Mouse (Mus musculus) heart, embryonic 15.5 days (tissue): ENCODE results near the gene Tmem74b. TPM values are rescaled to one million over a fixed set of nuclear protein-coding genes. Genes with fewer than 3 reads are reported as not detected.

Experiments used
- ATAC-seq: fragments of 200-750 bp; cut with Nextera tagmentation; replicated peaks from 2 replicates; pipeline ENCODE4 v1.8.0; 2017; ENCODE audit warnings: low read depth, moderate TSS enrichment; ENCODE audit not compliant: insufficient number of reproducible peaks, insufficient read depth, low FRiP score
- H3K27ac ChIP-seq: fragments of 300-500 bp; sonication (generic); 2 replicates; pipeline ENCODE4 v1.5.1; 2015; ENCODE audit warnings: mild to moderate bottlenecking, inconsistent platforms
- H3K27me3 ChIP-seq: fragments of 300-500 bp; sonication (generic); 2 replicates; pipeline ENCODE4 v1.6.1; 2015; ENCODE audit warnings: inconsistent platforms
- H3K36me3 ChIP-seq: fragments of 300-500 bp; sonication (generic); 2 replicates; pipeline ENCODE4 v1.6.1; 2015; ENCODE audit warnings: mild to moderate bottlenecking, inconsistent platforms
- H3K4me1 ChIP-seq: fragments of 300-500 bp; sonication (generic); replicated peaks from 2 replicates; pipeline ENCODE4 v1.6.1; 2015; ENCODE audit warnings: inconsistent platforms
- H3K4me2 ChIP-seq: fragments of 300-500 bp; sonication (generic); 2 replicates; pipeline ENCODE4 v1.6.1; 2015; ENCODE audit warnings: inconsistent platforms, mild to moderate bottlenecking, moderate library complexity
- H3K4me3 ChIP-seq: fragments of 300-500 bp; sonication (generic); 2 replicates; pipeline ENCODE4 v1.5.1; 2015; ENCODE audit warnings: mild to moderate bottlenecking, inconsistent platforms
- H3K9ac ChIP-seq: fragments of 300-500 bp; sonication (generic); 2 replicates; pipeline ENCODE4 v1.6.1; 2015; ENCODE audit warnings: mild to moderate bottlenecking, inconsistent platforms
- H3K9me3 ChIP-seq: fragments of 300-500 bp; sonication (generic); replicated peaks from 2 replicates; pipeline ENCODE4 v1.6.1; 2016; ENCODE audit warnings: inconsistent platforms
- WGBS: fragments of 180-500 bp; shearing (Covaris S2); methylation state at CpG from one replicate; pipeline ENCODE4 v1.1.7; 2015; ENCODE audit warnings: mixed read lengths; 5-methylcytosine and 5-hydroxymethylcytosine counted together
- polyA plus RNA-seq: library from polyadenylated mRNA; unstranded; fragments of >200 nt; fragmentation: Nextera tagmentation; extraction: Ambion mirVana; gene quantifications from 2 replicates; pipeline ENCODE4 v1.2.1, GENCODE M21; 2015

Gene Tmem74b
- polyA plus RNA-seq, 1 experiment from 2014 or later = 2.8 TPM

DNA sequence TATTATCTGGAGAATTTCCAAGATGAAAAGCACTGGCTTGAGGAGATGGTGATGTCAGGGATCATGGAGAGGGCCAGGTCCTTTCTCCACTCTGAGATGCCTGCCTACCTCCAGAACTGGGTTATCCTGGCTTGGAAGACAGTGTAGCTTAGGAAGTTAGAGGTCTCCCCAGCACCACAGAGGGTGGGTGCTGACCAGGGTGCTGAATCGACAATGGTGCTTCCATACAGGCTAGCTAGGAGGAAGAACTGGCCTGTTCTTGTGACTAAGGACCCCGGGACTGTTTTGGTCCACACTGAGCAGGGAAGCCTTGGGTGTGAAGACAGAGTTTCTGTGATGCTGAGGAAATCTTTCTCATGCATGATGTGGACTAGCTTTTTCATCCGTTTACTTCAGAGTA is 10.8 kb downstream of the Tmem74b start:
- Histone ChIP-seq H3K4me2 (no peak overlapping the region), H3K4me3 (no peak overlapping the region), H3K4me1 (no peaks in the 10 kb centered on the region), H3K9me3 (no peaks in the 10 kb centered on the region), H3K27ac (no peak overlapping the region), H3K9ac (no peak overlapping the region), H3K27me3 (no peaks in the 10 kb centered on the region), H3K36me3 (peaks cover 7% of the 10 kb centered on the region; the same call in 1 of the 2 replicates)
- ATAC-seq = no peak
- 30% methylated on average over 3 of the region's 3 CpGs for WGBS

DNA sequence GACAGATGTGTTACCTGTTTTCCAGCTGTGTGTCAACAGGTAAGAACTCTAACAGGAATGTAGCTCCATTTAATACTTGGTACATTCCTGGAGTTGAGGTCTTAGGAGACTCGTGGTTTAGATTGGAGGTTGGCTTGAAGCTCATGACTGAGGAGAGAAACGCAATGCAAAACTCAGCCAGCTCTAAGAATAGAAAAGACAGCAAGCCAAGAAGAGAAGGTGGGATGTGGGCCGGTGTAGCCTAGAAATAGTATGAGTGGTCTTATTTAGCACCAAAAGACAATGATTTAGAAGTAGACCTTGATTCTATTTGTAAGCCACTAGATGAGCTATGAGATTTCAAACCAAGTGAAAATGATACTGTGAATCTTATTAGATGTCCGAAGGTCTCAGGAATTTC is 13.7 kb downstream of the Tmem74b start:
- WGBS = 85% methylated on average over 4 of the region's 4 CpGs
- no peaks in the 10 kb centered on the region for H3K4me1 ChIP-seq
- H3K27me3 ChIP-seq = no peaks in the 10 kb centered on the region
- peaks cover 30% of the 10 kb centered on the region for H3K36me3 ChIP-seq
- H3K4me3 ChIP-seq = no peak overlapping the region
- no peak overlapping the region for H3K4me2 ChIP-seq
- no peaks in the 10 kb centered on the region for H3K9me3 ChIP-seq
- H3K9ac ChIP-seq = no peak overlapping the region
- no peak for ATAC-seq
- H3K27ac ChIP-seq = no peak overlapping the region

DNA sequence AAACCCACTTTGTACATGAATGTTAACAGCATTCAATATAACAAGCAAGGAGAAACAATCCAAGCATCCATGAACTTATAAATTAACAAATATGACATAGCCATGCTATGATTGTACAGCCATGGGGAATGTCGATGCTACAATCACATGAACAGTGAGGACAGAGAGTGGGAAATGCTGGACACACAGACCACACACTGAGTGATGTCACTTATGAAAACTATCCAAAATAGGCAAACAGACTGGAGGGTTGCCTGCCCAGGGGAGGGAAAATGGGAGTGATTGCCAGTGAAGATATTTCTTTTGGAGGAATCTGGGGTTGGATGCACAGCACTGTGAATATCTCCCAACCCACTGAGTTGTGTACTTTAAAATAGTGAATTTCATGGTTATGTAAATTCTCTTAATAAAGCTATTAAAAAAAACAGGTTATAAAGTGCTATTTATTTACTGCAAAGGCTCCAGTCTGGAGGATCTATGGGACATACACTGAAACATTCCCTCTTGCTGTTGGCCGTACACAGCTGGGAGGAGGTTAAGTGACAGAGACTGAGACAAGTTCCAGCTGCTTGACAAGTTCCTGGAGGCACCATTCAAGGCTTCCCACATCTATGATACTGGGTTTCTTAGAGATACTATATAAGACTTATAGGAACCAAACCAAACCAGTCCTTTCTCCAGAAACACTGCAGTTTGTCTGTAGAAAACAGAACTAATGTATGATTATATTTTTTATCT is 14.7 kb downstream of the Tmem74b start:
- WGBS = 79% methylated on average over 2 of the region's 2 CpGs
- ATAC-seq = no peak
- no peaks in the 10 kb centered on the region for H3K27me3 ChIP-seq
- no peak overlapping the region for H3K4me3 ChIP-seq
- no peaks in the 10 kb centered on the region for H3K9me3 ChIP-seq
- no peaks in the 10 kb centered on the region for H3K4me1 ChIP-seq
- H3K9ac ChIP-seq = no peak overlapping the region
- H3K27ac ChIP-seq = no peak overlapping the region
- peaks cover 39% of the 10 kb centered on the region for H3K36me3 ChIP-seq
- H3K4me2 ChIP-seq = no peak overlapping the region

GRCm38 (mm10) chr2:151724094-151724493 is 22.3 kb downstream of the Tmem74b start:
- Histone ChIP-seq H3K4me1 (no peaks in the 10 kb centered on the region), H3K27ac (no peak overlapping the region), H3K9ac (no peak overlapping the region), H3K27me3 (no peaks in the 10 kb centered on the region), H3K4me3 (no peak overlapping the region), H3K9me3 (no peaks in the 10 kb centered on the region), H3K36me3 (peaks cover 72% of the 10 kb centered on the region), H3K4me2 (no peak overlapping the region)
- 79% methylated on average over 2 of the region's 2 CpGs for WGBS
- ATAC-seq = no peak

GRCm38 (mm10) chr2:151733151-151733865 is 31.5 kb downstream of the Tmem74b start:
- Histone ChIP-seq H3K4me1 (no peaks in the 10 kb centered on the region), H3K9ac (no peak overlapping the region), H3K27ac (no peak overlapping the region), H3K4me3 (no peak overlapping the region), H3K4me2 (no peak overlapping the region), H3K27me3 (no peaks in the 10 kb centered on the region), H3K36me3 (peaks cover 44% of the 10 kb centered on the region), H3K9me3 (no peaks in the 10 kb centered on the region)
- WGBS = 86% methylated on average over 8 of the region's 8 CpGs
- ATAC-seq = no peak

- 92% methylated on average over 6 of the region's 6 CpGs for WGBS
- H3K4me3 ChIP-seq = no peak overlapping the region
- peaks cover 9% of the 10 kb centered on the region for H3K4me1 ChIP-seq
- H3K9me3 ChIP-seq = no peaks in the 10 kb centered on the region
- H3K27me3 ChIP-seq = no peaks in the 10 kb centered on the region
- no peak overlapping the region for H3K4me2 ChIP-seq
- H3K36me3 ChIP-seq = peaks cover 23% of the 10 kb centered on the region; the same call in 1 of the 2 replicates
- no peak for ATAC-seq
- H3K27ac ChIP-seq = no peak overlapping the region
- no peak overlapping the region for H3K9ac ChIP-seq
Observed at GRCm38 (mm10) chr2:151735422-151735821, 33.6 kb downstream of the Tmem74b start.

DNA sequence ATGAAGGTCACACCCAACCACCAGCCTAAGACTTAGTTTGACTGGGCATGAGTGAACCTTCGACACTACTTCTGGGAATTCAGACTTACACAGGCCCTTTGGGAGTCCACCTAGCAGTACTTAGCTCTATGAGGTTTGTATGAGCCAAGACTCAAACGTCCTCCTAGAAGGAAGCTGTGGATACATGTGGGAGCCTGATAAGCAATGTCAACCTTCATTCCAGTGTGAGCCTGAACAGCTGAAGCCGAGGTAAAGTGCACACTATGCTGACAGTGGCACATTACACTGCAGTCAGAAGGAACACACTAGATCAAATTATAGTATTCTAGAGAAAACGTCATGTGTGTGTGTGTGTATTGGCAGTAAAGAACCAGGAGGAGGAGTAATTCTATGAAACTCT is 36.7 kb downstream of the Tmem74b start:
- 77% methylated on average over 4 of the region's 4 CpGs for WGBS
- H3K9ac ChIP-seq = no peak overlapping the region
- H3K9me3 ChIP-seq = no peaks in the 10 kb centered on the region
- no peak for ATAC-seq
- H3K36me3 ChIP-seq = peaks cover 17% of the 10 kb centered on the region; the same call in 1 of the 2 replicates
- no peaks in the 10 kb centered on the region for H3K27me3 ChIP-seq
- peaks cover 15% of the 10 kb centered on the region for H3K4me1 ChIP-seq
- H3K4me3 ChIP-seq = no peak overlapping the region
- no peak overlapping the region for H3K27ac ChIP-seq
- H3K4me2 ChIP-seq = no peak overlapping the region

- Histone ChIP-seq H3K9me3 (no peaks in the 10 kb centered on the region), H3K9ac (no peak overlapping the region), H3K27ac (no peak overlapping the region), H3K4me1 (peaks cover 15% of the 10 kb centered on the region), H3K27me3 (peaks cover 3% of the 10 kb centered on the region; the same call in 1 of the 2 replicates), H3K36me3 (peaks cover 12% of the 10 kb centered on the region; the same call in 1 of the 2 replicates), H3K4me3 (no peak overlapping the region), H3K4me2 (no peak overlapping the region; the same call in 1 of the 2 replicates)
- no peak for ATAC-seq
- WGBS = 90% methylated on average over 3 of the region's 3 CpGs
Observed at GRCm38 (mm10) chr2:151739081-151739480, 37.3 kb downstream of the Tmem74b start.

- H3K4me3 ChIP-seq = no peak overlapping the region
- no peak for ATAC-seq
- H3K4me2 ChIP-seq = peak overlapping the region; percentile 78; the same call in 1 of the 2 replicates
- peaks cover 8% of the 10 kb centered on the region; the same call in 1 of the 2 replicates for H3K36me3 ChIP-seq
- H3K4me1 ChIP-seq = peaks cover 15% of the 10 kb centered on the region
- no peak overlapping the region for H3K27ac ChIP-seq
- H3K9me3 ChIP-seq = no peaks in the 10 kb centered on the region
- 84% methylated on average over 7 of the region's 7 CpGs for WGBS
- H3K9ac ChIP-seq = no peak overlapping the region
- peaks cover 4% of the 10 kb centered on the region; the same call in 1 of the 2 replicates for H3K27me3 ChIP-seq
Observed at GRCm38 (mm10) chr2:151739505-151739904, 37.7 kb downstream of the Tmem74b start.

GRCm38 (mm10) chr2:151740741-151741526 is 39.1 kb downstream of the Tmem74b start:
- H3K4me2 ChIP-seq = peak overlapping the region; percentile 78
- H3K4me3 ChIP-seq = peak overlapping the region; percentile 78
- under 1% methylated on average over 61 of the region's 61 CpGs for WGBS
- peaks cover 15% of the 10 kb centered on the region for H3K4me1 ChIP-seq
- H3K9me3 ChIP-seq = no peaks in the 10 kb centered on the region
- peaks cover 4% of the 10 kb centered on the region; the same call in 1 of the 2 replicates for H3K27me3 ChIP-seq
- peak overlapping the region; percentile 76 for H3K9ac ChIP-seq
- peak overlapping the region; percentile 36 for H3K27ac ChIP-seq
- ATAC-seq = peak; percentile 90
- no peaks in the 10 kb centered on the region for H3K36me3 ChIP-seq

GRCm38 (mm10) chr2:151742084-151742483 is 40.3 kb downstream of the Tmem74b start:
- Histone ChIP-seq H3K9ac (no peak overlapping the region), H3K4me1 (peaks cover 15% of the 10 kb centered on the region)

More at GRCm38 (mm10) chr2:151742084-151742483, 40.3 kb downstream of the Tmem74b start:
- H3K27me3 ChIP-seq = peaks cover 5% of the 10 kb centered on the region
- H3K4me3 ChIP-seq = no peak overlapping the region
- no peak for ATAC-seq
- no peak overlapping the region for H3K27ac ChIP-seq
- no peak overlapping the region for H3K4me2 ChIP-seq
- no peaks in the 10 kb centered on the region for H3K36me3 ChIP-seq
- H3K9me3 ChIP-seq = no peaks in the 10 kb centered on the region
- 91% methylated on average over 1 of the region's 1 CpGs for WGBS
